Mouse (Mus musculus): ENCODE data around the gene Cyb5d2.
"Not testable (repeated sequence)": the region's sequence is repeated elsewhere in the genome, so short reads cannot be mapped to it uniquely, and the experiment has no call there.

Gene Cyb5d2

GRCm38 (mm10) chr11:72772611-72773010, 23.3 kb downstream of the Cyb5d2 start:
- DNase-seq (ENCODE audit: low read depth, low spot score): not testable (repeated sequence)

GRCm38 (mm10) chr11:72771461-72771860, 24.5 kb downstream of the Cyb5d2 start:
- no peak for DNase-seq (ENCODE audit: low read depth, low spot score)

GRCm38 (mm10) chr11:72770816-72771215, 25.1 kb downstream of the Cyb5d2 start:
- DNase-seq (ENCODE audit: low read depth, low spot score): no peak

GRCm38 (mm10) chr11:72770324-72770723, 25.6 kb downstream of the Cyb5d2 start:
- no peak for DNase-seq (ENCODE audit: low read depth, low spot score)

GRCm38 (mm10) chr11:72769061-72769460, 26.9 kb downstream of the Cyb5d2 start:
- DNase-seq (ENCODE audit: low read depth, low spot score): no peak

GRCm38 (mm10) chr11:72767716-72768115, 28.2 kb downstream of the Cyb5d2 start:
- DNase-seq (ENCODE audit: low read depth, low spot score): no peak

- DNase-seq (ENCODE audit: low read depth, low spot score): no peak
Measured at GRCm38 (mm10) chr11:72764270-72764669, 31.7 kb downstream of the Cyb5d2 start.

- DNase-seq (ENCODE audit: low read depth, low spot score): no peak
Measured at GRCm38 (mm10) chr11:72760781-72761180, 35.2 kb downstream of the Cyb5d2 start.

- no peak for DNase-seq (ENCODE audit: low read depth, low spot score)
Measured at GRCm38 (mm10) chr11:72759581-72759980, 36.4 kb downstream of the Cyb5d2 start.

- no peak for DNase-seq (ENCODE audit: low read depth, low spot score)
Measured at GRCm38 (mm10) chr11:72758316-72758715, 37.6 kb downstream of the Cyb5d2 start.

GRCm38 (mm10) chr11:72751956-72752355, 44.0 kb downstream of the Cyb5d2 start:
- DNase-seq (ENCODE audit: low read depth, low spot score): no peak

GRCm38 (mm10) chr11:72739048-72739447, 56.9 kb downstream of the Cyb5d2 start:
- no peak for DNase-seq (ENCODE audit: low read depth, low spot score)

GRCm38 (mm10) chr11:72737517-72737916, 58.4 kb downstream of the Cyb5d2 start:
- peak; percentile 57 for DNase-seq (ENCODE audit: low read depth, low spot score)

- DNase-seq (ENCODE audit: low read depth, low spot score): no peak
Measured at GRCm38 (mm10) chr11:72736320-72736719, 59.6 kb downstream of the Cyb5d2 start.

GRCm38 (mm10) chr11:72735519-72735860, 60.5 kb downstream of the Cyb5d2 start:
- DNase-seq (ENCODE audit: low read depth, low spot score): no peak

GRCm38 (mm10) chr11:72734840-72735518, 61.0 kb downstream of the Cyb5d2 start:
- no peak for DNase-seq (ENCODE audit: low read depth, low spot score)

GRCm38 (mm10) chr11:72733736-72734135, 62.2 kb downstream of the Cyb5d2 start:
- no peak for DNase-seq (ENCODE audit: low read depth, low spot score)
